Mouse (Mus musculus): ENCODE measurements at regions not wholly inside any gene's neighbourhood (a gene's known extent, or its start where the extent isn't known, plus 50 kb on each side); places are given as distances from the start of the nearest gene placed in this dataset.

GRCm38 (mm10) chr13:28635230-28635950 is 318.1 kb downstream of the Sox4 start:
- TF ChIP-seq HCFC1 (IDR thresholded peaks at IDR 0.05; ENCODE audit: low read depth, low read length) (no peak), ZC3H11A (IDR thresholded peaks at IDR 0.05; ENCODE audit: low read depth, low read length) (no peak), CTCF (IDR thresholded peaks at IDR 0.05 in 2 of 3, conservative IDR thresholded peaks at IDR 0.05 in 1 of 3; ENCODE audit: control insufficient read depth in 1 of 3, insufficient read depth in 1 of 3, low read depth in 2 of 3, low read length in 3 of 3, poor library complexity in 1 of 3, severe bottlenecking in 1 of 3) (no peak), BHLHE40 (IDR thresholded peaks at IDR 0.05; ENCODE audit: borderline replicate concordance, low read depth, low read length) (no peak)

All from MEL (cell line).